Mouse (Mus musculus) bone marrow macrophage, adult 2 months (primary cell): ENCODE results near the gene Klk1b4.
"Not testable (repeated sequence)": the region's sequence is repeated elsewhere in the genome, so short reads cannot be mapped to it uniquely, and the experiment has no call there.

Experiments
- CTCF ChIP-seq: IDR thresholded peaks from 2 replicates; pipeline ENCODE4 v1.5.1; 2012; ENCODE audit warnings: low read depth, mild to moderate bottlenecking, low read length, moderate library complexity
- POLR2A ChIP-seq: IDR thresholded peaks from 2 replicates; pipeline ENCODE4 v1.6.1; 2012; ENCODE audit warnings: mild to moderate bottlenecking, low read depth, low read length, borderline replicate concordance

- not testable (repeated sequence) for TF ChIP-seq POLR2A, CTCF
Measured at GRCm38 (mm10) chr7:44193466-44193865, 13.8 kb upstream of the Klk1b4 start.
